Mouse (Mus musculus) MEL (cell line): ENCODE data around the gene Acly. TPM values are rescaled to one million over a fixed set of nuclear protein-coding genes. Genes with fewer than 3 reads are reported as not detected.

Experiments
- DNase-seq: peaks from one replicate; pipeline ENCODE4 v3.0.0; 2011; ENCODE audit warnings: low read depth, low spot score
- H3K27ac ChIP-seq: 2 replicates; pipeline ENCODE4 v1.5.1; 2012; ENCODE audit warnings: low read depth, mild to moderate bottlenecking, control low read depth, low read length, moderate library complexity; ENCODE audit not compliant: control insufficient read depth
- H3K27me3 ChIP-seq, 2 experiments: fragments of 150-350 bp in 1 of 2; sonication (generic) in 1 of 2; 2 replicates each; pipeline ENCODE4 v1.6.1; 2012; ENCODE audit warnings: low read length in 2 of 2, mild to moderate bottlenecking in 2 of 2, improper control_type of control experiment in 1 of 2, moderate library complexity in 1 of 2; ENCODE audit not compliant: insufficient read depth in 2 of 2, control insufficient read depth in 1 of 2
- H3K36me3 ChIP-seq, 2 experiments: 2 replicates each; pipeline ENCODE4 v1.6.1; 2012 to 2014; ENCODE audit warnings: low read length in 2 of 2, improper control_type of control experiment in 1 of 2, inconsistent platforms in 1 of 2, mild to moderate bottlenecking in 1 of 2; ENCODE audit not compliant: insufficient read depth in 2 of 2, control insufficient read depth in 1 of 2
- H3K4me1 ChIP-seq, 2 experiments: fragments of 150-350 bp in 1 of 2; sonication (generic) in 1 of 2; 2 replicates each; pipeline ENCODE4 v1.6.1; 2012; ENCODE audit warnings: low read length in 2 of 2, improper control_type of control experiment in 1 of 2, mild to moderate bottlenecking in 1 of 2; ENCODE audit not compliant: insufficient read depth in 2 of 2, control insufficient read depth in 1 of 2
- H3K4me3 ChIP-seq, 2 experiments: fragments of 150-350 bp in 1 of 2; sonication (generic) in 1 of 2; 2 replicates each; pipeline ENCODE4 v1.5.1; 2012; ENCODE audit warnings: low read depth in 2 of 2, low read length in 2 of 2, mild to moderate bottlenecking in 2 of 2, moderate library complexity in 2 of 2, control low read depth in 1 of 2, improper control_type of control experiment in 1 of 2; ENCODE audit not compliant: control insufficient read depth in 1 of 2, insufficient read depth in 1 of 2
- H3K79me2 ChIP-seq: 2 replicates; pipeline ENCODE4 v1.6.1; 2012; ENCODE audit warnings: mild to moderate bottlenecking, low read length, moderate library complexity; ENCODE audit not compliant: control insufficient read depth, poor library complexity, insufficient read depth
- H3K9ac ChIP-seq: 2 replicates; pipeline ENCODE4 v1.6.1; 2012; ENCODE audit warnings: low read depth, mild to moderate bottlenecking, control low read depth, low read length, moderate library complexity; ENCODE audit not compliant: control insufficient read depth, poor library complexity, severe bottlenecking
- H3K9me3 ChIP-seq: fragments of 150-350 bp; sonication (generic); replicated peaks from 2 replicates; pipeline ENCODE4 v1.6.1; 2012; ENCODE audit warnings: mild to moderate bottlenecking, low read length, improper control_type of control experiment, moderate library complexity; ENCODE audit not compliant: insufficient read depth
- BHLHE40 ChIP-seq: IDR thresholded peaks from 2 replicates; pipeline ENCODE4 v1.6.1; 2012; ENCODE audit warnings: low read depth, mild to moderate bottlenecking, inconsistent platforms, low read length, improper control_type of control experiment, borderline replicate concordance
- CHD2 ChIP-seq: IDR thresholded peaks from 2 replicates; pipeline ENCODE4 v1.6.1; 2011; ENCODE audit warnings: low read length, improper control_type of control experiment
- CTCF ChIP-seq, 3 experiments: IDR thresholded peaks in 2 of 3; conservative IDR thresholded peaks in 1 of 3; 2 replicates each; pipeline ENCODE4 v1.5.1; 2011 to 2012; ENCODE audit warnings: low read length in 3 of 3, low read depth in 2 of 3, mild to moderate bottlenecking in 2 of 3, improper control_type of control experiment in 1 of 3, inconsistent platforms in 1 of 3, mixed read lengths in 1 of 3, moderate library complexity in 1 of 3; ENCODE audit not compliant: control insufficient read depth in 1 of 3, insufficient read depth in 1 of 3, poor library complexity in 1 of 3, severe bottlenecking in 1 of 3
- ELF1 ChIP-seq: IDR thresholded peaks from 2 replicates; pipeline ENCODE4 v1.6.1; 2014; ENCODE audit warnings: low read depth, mild to moderate bottlenecking, inconsistent platforms, low read length, improper control_type of control experiment, moderate library complexity
- EP300 ChIP-seq, 2 experiments: IDR thresholded peaks; 2 replicates each; pipeline ENCODE4 v1.6.1; 2011; ENCODE audit warnings: improper control_type of control experiment in 2 of 2, low read length in 2 of 2, low read depth in 1 of 2, mild to moderate bottlenecking in 1 of 2
- GATA1 ChIP-seq: IDR thresholded peaks from 2 replicates; pipeline ENCODE4 v1.6.1; 2011; ENCODE audit warnings: low read depth, low read length, improper control_type of control experiment
- HCFC1 ChIP-seq: IDR thresholded peaks from 2 replicates; pipeline ENCODE4 v1.6.1; 2012; ENCODE audit warnings: low read depth, mild to moderate bottlenecking, inconsistent platforms, low read length, improper control_type of control experiment, moderate library complexity
- MAFK ChIP-seq: IDR thresholded peaks from 2 replicates; pipeline ENCODE4 v1.6.1; 2011; ENCODE audit warnings: low read depth, mild to moderate bottlenecking, low read length, improper control_type of control experiment, borderline replicate concordance
- MAX ChIP-seq: IDR thresholded peaks from 2 replicates; pipeline ENCODE4 v1.6.1; 2011; ENCODE audit warnings: low read length, improper control_type of control experiment
- MYC ChIP-seq: IDR thresholded peaks from 2 replicates; pipeline ENCODE4 v1.6.1; 2011; ENCODE audit warnings: low read depth, mild to moderate bottlenecking, low read length, improper control_type of control experiment, moderate library complexity
- NELFE ChIP-seq: IDR thresholded peaks from 2 replicates; pipeline ENCODE4 v1.6.1; 2011; ENCODE audit warnings: low read depth, low read length, improper control_type of control experiment
- NRF1 ChIP-seq: IDR thresholded peaks from 2 replicates; pipeline ENCODE4 v1.6.1; 2014; ENCODE audit warnings: low read depth, mild to moderate bottlenecking, inconsistent platforms, low read length, improper control_type of control experiment, moderate library complexity; ENCODE audit not compliant: poor library complexity, insufficient read depth, severe bottlenecking
- POLR2A ChIP-seq, 2 experiments: IDR thresholded peaks; 2 replicates each; pipeline ENCODE4 v1.6.1; 2011 to 2012; ENCODE audit warnings: low read length in 2 of 2, mild to moderate bottlenecking in 2 of 2, control low read depth in 1 of 2, improper control_type of control experiment in 1 of 2, low read depth in 1 of 2, moderate library complexity in 1 of 2; ENCODE audit not compliant: control insufficient read depth in 1 of 2, insufficient read depth in 1 of 2, poor library complexity in 1 of 2
- POLR2AphosphoS2 ChIP-seq: IDR thresholded peaks from 2 replicates; pipeline ENCODE4 v1.6.1; 2011; ENCODE audit warnings: low read length, improper control_type of control experiment
- POLR2AphosphoS5 ChIP-seq: IDR thresholded peaks from 2 replicates; pipeline ENCODE4 v1.6.1; 2012; ENCODE audit warnings: low read depth, borderline replicate concordance, mild to moderate bottlenecking, inconsistent platforms, low read length, moderate library complexity, mixed read lengths
- RAD21 ChIP-seq: IDR thresholded peaks from 2 replicates; pipeline ENCODE4 v1.6.1; 2011; ENCODE audit warnings: mild to moderate bottlenecking, low read depth, low read length, improper control_type of control experiment
- RCOR1 ChIP-seq: IDR thresholded peaks from 2 replicates; pipeline ENCODE4 v1.6.1; 2012; ENCODE audit warnings: low read depth, mild to moderate bottlenecking, inconsistent platforms, low read length, improper control_type of control experiment
- SMC3 ChIP-seq: IDR thresholded peaks from 2 replicates; pipeline ENCODE4 v1.6.1; 2011; ENCODE audit warnings: low read depth, low read length, improper control_type of control experiment
- TAL1 ChIP-seq: IDR thresholded peaks from 2 replicates; pipeline ENCODE4 v1.6.1; 2012; ENCODE audit warnings: mild to moderate bottlenecking, inconsistent platforms, low read length, moderate library complexity, mixed read lengths
- TBP ChIP-seq: IDR thresholded peaks from 2 replicates; pipeline ENCODE4 v1.8.0; 2011; ENCODE audit warnings: low read depth, low read length, improper control_type of control experiment
- USF1 ChIP-seq: IDR thresholded peaks from 2 replicates; pipeline ENCODE4 v1.6.1; 2014; ENCODE audit warnings: low read depth, mild to moderate bottlenecking, inconsistent platforms, low read length, improper control_type of control experiment, moderate library complexity
- ZC3H11A ChIP-seq: IDR thresholded peaks from 2 replicates; pipeline ENCODE4 v1.6.1; 2012; ENCODE audit warnings: low read depth, mild to moderate bottlenecking, inconsistent platforms, low read length, improper control_type of control experiment
- ZMIZ1 ChIP-seq: IDR thresholded peaks from 2 replicates; pipeline ENCODE4 v1.6.1; 2012; ENCODE audit warnings: low read depth, mild to moderate bottlenecking, inconsistent platforms, low read length, improper control_type of control experiment, moderate library complexity
- ZNF384 ChIP-seq: IDR thresholded peaks from 2 replicates; pipeline ENCODE4 v1.6.1; 2012; ENCODE audit warnings: low read depth, mild to moderate bottlenecking, inconsistent platforms, low read length, improper control_type of control experiment
- polyA plus RNA-seq, 2 experiments: library from polyadenylated mRNA; stranded (reverse) in 1 of 2; unstranded in 1 of 2; fragments of >175 nt in 1 of 2; fragments of >200 nt in 1 of 2; gene quantifications; 2 replicates each; pipeline versions ENCODE4 v1.2.1 to v1.2.4; 2012; ENCODE audit warnings: low replicate concordance in 2 of 2, low read depth in 1 of 2; ENCODE audit not compliant: insufficient read length in 2 of 2, insufficient read depth in 1 of 2, missing spikeins in 1 of 2
- total RNA-seq: library from RNA; depleted of rRNA; stranded (reverse); fragments of 300-350 nt; gene quantifications from 2 replicates; pipeline ENCODE4 v1.2.3, GENCODE M21; 2012

Gene Acly
- total and polyA plus RNA-seq, 3 experiments, result 167 to 234 TPM; not detected in 1

GRCm38 (mm10) chr11:100570430-100571201 is 42.8 kb upstream of the Acly start (continued):
- TF ChIP-seq NELFE (no peak), ELF1 (peak; percentile 59), ZC3H11A (peak; percentile 98), RCOR1 (no peak), MAFK (no peak), POLR2A (IDR thresholded peaks at IDR 0.05; ENCODE audit: control insufficient read depth in 1 of 2, insufficient read depth in 1 of 2, low read depth in 1 of 2, low read length in 2 of 2, poor library complexity in 1 of 2) (no peak), RAD21 (peak; percentile 97), TBP (no peak), MYC (peak; percentile 82), TAL1 (no peak), CTCF (IDR thresholded peaks at IDR 0.05 in 2 of 3, conservative IDR thresholded peaks at IDR 0.05 in 1 of 3; ENCODE audit: control insufficient read depth in 1 of 3, insufficient read depth in 1 of 3, low read depth in 2 of 3, low read length in 3 of 3, poor library complexity in 1 of 3, severe bottlenecking in 1 of 3) (peak; percentile 81 to 94 (median 91))

- H3K79me2 ChIP-seq, result no peaks in the 10 kb centered on the region
- H3K27ac ChIP-seq, result no peak overlapping the region
- no peak overlapping the region for H3K9ac ChIP-seq
- H3K27me3 ChIP-seq, result no peaks in the 10 kb centered on the region
- peak; percentile 40 for DNase-seq
- H3K4me1 ChIP-seq, result peaks cover 2 to 18% of the 10 kb centered on the region in 2 experiments; a peak in 3 of 4 replicates
- no peaks in the 10 kb centered on the region for H3K9me3 ChIP-seq
- no peak overlapping the region for H3K4me3 ChIP-seq
- TF ChIP-seq MAX, result no peak
- no peak for TF ChIP-seq HCFC1
- no peak for TF ChIP-seq EP300 (IDR thresholded peaks at IDR 0.05; ENCODE audit: low read depth in 1 of 2, low read length in 2 of 2)
- 0 out of 2 replicates have a peak, but pooled peaks have one; percentile 38 for TF ChIP-seq ZNF384
- 0 out of 6 replicates have a peak, but pooled peaks of 1 of the 3 experiments have one; percentile 0 for TF ChIP-seq CTCF (IDR thresholded peaks at IDR 0.05 in 2 of 3, conservative IDR thresholded peaks at IDR 0.05 in 1 of 3; ENCODE audit: control insufficient read depth in 1 of 3, insufficient read depth in 1 of 3, low read depth in 2 of 3, low read length in 3 of 3, poor library complexity in 1 of 3, severe bottlenecking in 1 of 3)
- H3K36me3 ChIP-seq, result peaks cover 0 to 4% of the 10 kb centered on the region in 2 experiments; a peak in 2 of 4 replicates
These were observed 42.0 kb upstream of the Acly start for GRCm38 (mm10) chr11:100569789-100570188.

- no peak overlapping the region for H3K27ac ChIP-seq
- no peaks in the 10 kb centered on the region for H3K36me3 ChIP-seq
- TF ChIP-seq POLR2A (IDR thresholded peaks at IDR 0.05; ENCODE audit: control insufficient read depth in 1 of 2, insufficient read depth in 1 of 2, low read depth in 1 of 2, low read length in 2 of 2, poor library complexity in 1 of 2) (no peak), POLR2AphosphoS5 (no peak), NRF1 (no peak), POLR2AphosphoS2 (no peak), BHLHE40 (no peak), MYC (no peak), GATA1 (no peak), USF1 (no peak), HCFC1 (no peak), EP300 (IDR thresholded peaks at IDR 0.05; ENCODE audit: low read depth in 1 of 2, low read length in 2 of 2) (no peak), CHD2 (no peak), SMC3 (no peak), ZMIZ1 (no peak)
- H3K9me3 ChIP-seq, result no peaks in the 10 kb centered on the region
- H3K9ac ChIP-seq, result no peak overlapping the region
- no peaks in the 10 kb centered on the region for H3K27me3 ChIP-seq
- DNase-seq, result no peak
- H3K79me2 ChIP-seq, result no peaks in the 10 kb centered on the region
- H3K4me3 ChIP-seq, result no peak overlapping the region
- H3K4me1 ChIP-seq, result peaks cover 0 to 12% of the 10 kb centered on the region in 2 experiments; a peak in 2 of 4 replicates
These were observed 40.9 kb upstream of the Acly start for GRCm38 (mm10) chr11:100568692-100569091.
